Mouse (Mus musculus): ENCODE results near the gene Psors1c2.

DNA sequence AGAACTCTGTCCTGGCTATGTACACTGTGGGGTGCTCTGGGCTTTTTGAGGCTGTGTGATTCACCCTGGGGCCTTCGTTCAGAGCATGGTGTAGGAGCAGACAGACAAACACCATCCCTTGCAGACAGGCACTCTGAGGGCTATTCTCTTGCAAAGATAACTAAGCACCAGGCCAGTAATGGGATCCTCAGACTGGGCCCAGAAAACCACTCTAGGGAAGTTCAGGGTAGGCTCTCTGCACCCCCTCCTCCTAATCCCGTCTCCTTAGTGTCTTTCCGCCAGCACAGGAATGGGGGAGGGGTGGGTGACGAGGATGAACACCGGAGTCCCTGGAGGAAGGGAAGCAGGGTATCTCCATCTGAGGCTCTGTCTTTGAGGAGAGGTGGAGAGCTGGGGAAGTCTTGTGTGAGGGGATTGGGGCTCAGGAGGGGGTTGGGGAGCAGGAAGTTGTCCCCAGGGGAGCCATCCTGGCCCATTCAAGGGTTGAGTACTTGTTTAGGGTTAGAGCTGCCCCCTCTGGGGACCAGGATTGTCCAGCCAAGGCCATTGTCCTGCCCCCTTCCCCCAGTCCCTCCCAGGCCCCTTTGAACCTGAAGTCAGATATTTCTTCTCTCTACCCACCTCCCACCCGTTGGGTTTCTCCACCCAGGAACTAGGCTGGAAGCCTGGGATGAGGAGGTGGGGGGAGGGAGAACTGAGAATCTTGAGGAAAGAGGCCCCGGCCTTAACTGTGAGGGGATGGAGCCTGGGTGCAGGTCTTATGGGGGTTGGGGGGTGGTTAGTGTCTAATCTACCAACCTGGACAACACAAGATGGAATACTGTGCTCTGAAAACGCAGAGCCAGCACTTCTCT lies 28.1 kb upstream of the Psors1c2 start:
- TF ChIP-seq CTCF (IDR thresholded peaks at IDR 0.05; ENCODE audit: low read depth, low read length): no peak
- no peak for TF ChIP-seq POLR2A (IDR thresholded peaks at IDR 0.05; ENCODE audit: borderline replicate concordance, low read depth, low read length)
